Mouse (Mus musculus): ENCODE results near the gene Nhsl2. TPM values are rescaled to one million over a fixed set of nuclear protein-coding genes. Genes with fewer than 3 reads are reported as not detected.

The Nhsl2 gene
- polyA plus RNA-seq, 1 experiment from 2014 or later, result 10.5 TPM

DNA sequence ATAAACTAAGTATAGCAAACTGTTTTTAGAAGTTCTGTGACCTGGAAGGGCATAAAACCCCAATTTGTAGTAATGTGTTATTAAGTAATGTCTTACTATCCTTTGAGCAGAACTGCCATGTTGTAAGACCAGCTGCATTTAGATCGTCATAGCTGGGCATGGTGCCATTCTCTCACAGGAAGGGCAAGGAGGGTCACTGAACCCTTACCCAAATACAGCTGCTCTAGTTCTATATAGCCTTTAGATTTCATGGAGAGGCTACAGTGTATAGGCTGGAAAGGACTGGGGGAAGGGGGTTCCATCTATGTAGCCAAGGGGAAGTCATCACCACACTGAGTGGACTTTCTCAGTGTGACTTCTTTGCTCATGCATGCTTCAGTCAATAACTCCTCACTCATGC lies 292.0 kb downstream of the Nhsl2 start:
- H3K27ac ChIP-seq (ENCODE audit: low read length), result no peak overlapping the region
- no peak overlapping the region for H3K9ac ChIP-seq (ENCODE audit: low read length)
- 0 out of 2 replicates have a peak, but pooled peaks cover 3% of the 10 kb centered on the region for H3K27me3 ChIP-seq (ENCODE audit: control insufficient read depth, insufficient read depth, low read length)
- H3K36me3 ChIP-seq (ENCODE audit: control insufficient read depth, insufficient read depth, low read length), result no peaks in the 10 kb centered on the region
- no peaks in the 10 kb centered on the region for H3K4me1 ChIP-seq (ENCODE audit: control insufficient read depth, insufficient read depth, low read length)
- ATAC-seq (ENCODE audit: insufficient read depth, low FRiP score), result no peak
- no peak overlapping the region for H3K4me2 ChIP-seq (ENCODE audit: low read depth, low read length)
- 42% methylated on average over 1 of the region's 1 CpGs for WGBS
- H3K4me3 ChIP-seq (replicated peaks; ENCODE audit: low read length), result no peak overlapping the region
- no peaks in the 10 kb centered on the region for H3K9me3 ChIP-seq (replicated peaks; ENCODE audit: control insufficient read depth, low read length)

Small RNAs within 50 kb of the gene (microRNA-seq; reads per million reads assigned to microRNA genes)
- not detected for gene Gm27843

Other genes with a start within 250 kb of the Nhsl2 start
- gene Ogt, start 209.3 kb upstream of the Nhsl2 start, polyA plus RNA-seq (2015; fragmentation: Nextera tagmentation; extraction: Ambion mirVana), result 144 and 149 TPM in 2 replicates
- gene Cxcr3, start 115.1 kb upstream of the Nhsl2 start, polyA plus RNA-seq (2015; fragmentation: Nextera tagmentation; extraction: Ambion mirVana), result 0.47 and 0.52 TPM in 2 replicates
- gene Gm4779, start 55.0 kb upstream of the Nhsl2 start, polyA plus RNA-seq (2015; fragmentation: Nextera tagmentation; extraction: Ambion mirVana), result not detected in 2 replicates
- 0.16 and 0.18 TPM in 2 replicates for gene 8030474K03Rik, start 54.7 kb upstream of the Nhsl2 start, polyA plus RNA-seq (2015; fragmentation: Nextera tagmentation; extraction: Ambion mirVana)
- gene Rtl5, start 221.9 kb downstream of the Nhsl2 start, polyA plus RNA-seq (2015; fragmentation: Nextera tagmentation; extraction: Ambion mirVana), result 2.3 and 2.7 TPM in 2 replicates

Data from stomach, embryonic 16.5 days (tissue).